9 mouse cellular contexts compared by ENCODE assay signal in the genomic region with DNA sequence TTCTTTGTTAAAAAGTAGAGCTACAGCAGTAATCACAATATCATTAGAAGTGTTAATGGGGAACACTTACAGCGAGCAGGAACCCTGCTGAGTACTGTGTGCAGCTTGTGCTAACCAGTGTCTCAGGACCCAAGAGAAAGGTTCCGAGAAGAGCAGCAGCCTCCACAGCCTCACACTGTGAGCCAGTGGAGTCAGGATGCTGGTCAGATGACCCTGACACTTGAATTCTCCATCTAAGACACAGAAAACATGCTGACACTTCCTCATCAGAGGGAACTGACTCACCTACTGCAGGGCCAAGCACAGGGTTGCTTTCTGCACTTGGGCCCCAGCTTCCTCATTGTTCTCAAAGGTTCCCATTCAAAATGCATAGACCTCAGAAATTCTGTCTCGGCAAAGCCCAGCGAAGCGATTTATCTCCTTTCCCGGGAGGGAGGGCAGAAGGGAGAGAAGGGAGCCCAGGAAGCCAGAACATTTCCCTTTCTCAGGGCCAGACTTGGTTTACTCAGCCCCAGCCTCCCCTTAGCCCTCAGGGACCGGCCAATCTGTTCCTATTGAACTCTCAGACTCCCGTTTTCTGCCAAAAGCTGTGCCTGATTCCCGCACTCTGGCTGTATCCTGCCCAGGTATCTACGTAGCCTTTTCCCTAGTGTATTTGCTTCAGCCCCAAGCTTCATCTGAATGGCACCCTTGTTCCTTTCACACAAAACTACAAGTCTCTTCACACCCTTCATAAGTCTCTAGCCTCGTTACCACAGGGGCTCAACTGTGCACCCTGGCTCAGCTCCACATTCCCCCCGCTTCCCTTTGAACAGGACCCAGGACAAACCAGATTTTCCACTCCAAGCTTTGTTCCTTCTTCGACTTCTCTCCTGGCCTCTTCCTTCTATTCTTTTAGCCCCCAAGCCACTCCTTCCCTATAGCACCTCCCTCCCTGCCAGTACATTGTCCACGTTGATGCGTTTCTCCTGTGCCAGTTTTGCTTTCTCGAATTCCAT. TPM values are rescaled to one million over a fixed set of nuclear protein-coding genes. Genes with fewer than 3 reads are reported as not detected.
A peak's percentile ranks its signal among the peaks of the same experiment; 100 is the strongest.
DNase-seq lines count a peak whose midpoint lies in the region; ATAC-seq and TF ChIP-seq lines count a peak whose summit lies in the region.
"Had no signal": no experiment of that assay in that cellular context is flagged by ENCODE, and none has a peak within 500 bp of the region (broad histone marks: within the 10 kb centered on the region; RNA-seq: fewer than 3 reads in every experiment).

No protein-coding gene starts in this region.

- no peaks in the 10 kb centered on the region for H3K36me3 ChIP-seq in kidney, postnatal 0 days (ENCODE audit: insufficient read depth, low read length)

- H3K9ac ChIP-seq in kidney, postnatal 0 days (ENCODE audit: low read depth, low read length): no peak overlapping the region; the same call in 1 of the 2 replicates

- 41% methylated on average over 16 of the region's 16 CpGs for WGBS in kidney, postnatal 0 days

- H3K4me2 ChIP-seq in kidney, postnatal 0 days (ENCODE audit: low read length): no peak overlapping the region

- TF ChIP-seq CTCF in kidney, postnatal 0 days (IDR thresholded peaks at IDR 0.05; ENCODE audit: low read depth): no peak

- H3K4me1 ChIP-seq in kidney, postnatal 0 days (replicated peaks; ENCODE audit: insufficient read depth, low read length): peaks cover 13% of the 10 kb centered on the region; the same call in 1 of the 2 replicates

- no peak overlapping the region for H3K4me3 ChIP-seq in kidney, postnatal 0 days (replicated peaks; ENCODE audit: low read depth, low read length)
- H3K4me3 ChIP-seq: myocyte had no signal

- ATAC-seq in kidney, postnatal 0 days (replicated peaks; ENCODE audit: low FRiP score, low read depth): no peak; the same call in 1 of the 2 replicates
- ATAC-seq in granulocyte monocyte progenitor cell, adult 5-6 weeks (replicated peaks; ENCODE audit: poor library complexity, severe bottlenecking): peak; percentile 89

- H3K27ac ChIP-seq in kidney, postnatal 0 days: peak overlapping the region; percentile 36; the same call in 1 of the 2 replicates

- H3K9me3 ChIP-seq in kidney, postnatal 0 days (replicated peaks; ENCODE audit: low read length): no peaks in the 10 kb centered on the region

- DNase-seq in kidney, postnatal 0 days (ENCODE audit: low spot score): peak; percentile 32
- DNase-seq in kidney, adult 18-20 months: no peak
- peak; percentile 43 for DNase-seq in adrenal gland, postnatal 14 days
- DNase-seq in monocyte, adult 2 months (ENCODE audit: low read depth in 1 of 2, low spot score in 2 of 2): peak; percentile 50 to 61
- DNase-seq in urinary bladder, postnatal 25 days (ENCODE audit: low spot score): no peak
- no peak for DNase-seq in thymus, postnatal 14 days

- H3K27me3 ChIP-seq in kidney, postnatal 0 days (ENCODE audit: insufficient read depth, low read length): no peaks in the 10 kb centered on the region

RNA-seq across cellular contexts. Expression of a gene that starts 21.2 kb away (rescaled TPM):
- polyA plus RNA-seq in kidney, postnatal 0 days (2015; fragmentation: Nextera tagmentation; extraction: Ambion mirVana): not detected in 2 replicates
- total RNA-seq in adrenal gland, postnatal 14 days (2021): not detected in 2 replicates
- not detected in 2 replicates for total RNA-seq in granulocyte monocyte progenitor cell, adult 5-6 weeks (2014; fragmentation: Nextera tagmentation)
- 0.15 TPM in 1 of 2 replicates, not detected in the other for total RNA-seq in granulocyte monocyte progenitor cell, adult 5-6 weeks (2017)
- polyA plus RNA-seq: heart, embryonic 14.5 days; myocyte had no signal

Comparison
In these comparisons a context has a peak if more than half of its experiments do, and no peak if none do; other contexts are left out.
1. DNase-seq: peak in kidney, postnatal 0 days (single experiment), adrenal gland, postnatal 14 days (single experiment) and monocyte, adult 2 months (2 of 2); none in kidney, adult 18-20 months (single experiment), urinary bladder, postnatal 25 days (single experiment) and thymus, postnatal 14 days (single experiment).